Mouse (Mus musculus) heart, embryonic 10.5 days (tissue): Measurements from ENCODE around the gene Tmem268. TPM values are rescaled to one million over a fixed set of nuclear protein-coding genes. Genes with fewer than 3 reads are reported as not detected.

Experiments used
- DNase-seq: peaks from one replicate; pipeline ENCODE4 v3.0.0-alpha.2; 2017; ENCODE audit warnings: low spot score
- H3K27ac ChIP-seq: fragments of 300-500 bp; sonication (generic); 2 replicates; pipeline ENCODE4 v1.5.1; 2016; ENCODE audit warnings: mild to moderate bottlenecking
- H3K27me3 ChIP-seq: fragments of 300-500 bp; sonication (generic); 2 replicates; pipeline ENCODE4 v1.6.1; 2016; ENCODE audit warnings: mild to moderate bottlenecking; ENCODE audit not compliant: poor library complexity, insufficient read depth, severe bottlenecking
- H3K36me3 ChIP-seq: fragments of 300-500 bp; sonication (generic); 2 replicates; pipeline ENCODE4 v1.6.1; 2016; ENCODE audit warnings: mild to moderate bottlenecking, moderate library complexity
- H3K4me1 ChIP-seq: fragments of 300-500 bp; sonication (generic); 2 replicates; pipeline ENCODE4 v1.6.1; 2016; ENCODE audit warnings: mild to moderate bottlenecking
- H3K4me3 ChIP-seq: fragments of 300-500 bp; sonication (generic); 2 replicates; pipeline ENCODE4 v1.5.1; 2016; ENCODE audit warnings: mild to moderate bottlenecking, moderate library complexity
- H3K9me3 ChIP-seq: fragments of 300-500 bp; sonication (generic); 2 replicates; pipeline ENCODE4 v1.6.1; 2016; ENCODE audit warnings: mild to moderate bottlenecking, moderate library complexity
- WGBS: fragments of 180-500 bp; shearing (Covaris S2); methylation state at CpG from one replicate; pipeline ENCODE4 v1.1.7; 2016; 5-methylcytosine and 5-hydroxymethylcytosine counted together
- polyA plus RNA-seq: library from polyadenylated mRNA; unstranded; fragments of >200 nt; fragmentation: Nextera tagmentation; extraction: Ambion mirVana; gene quantifications from 2 replicates; pipeline ENCODE4 v1.2.1, GENCODE M21; 2016

Tmem268 gene
- polyA plus RNA-seq, 1 experiment from 2014 or later = 7.9 TPM

DNA sequence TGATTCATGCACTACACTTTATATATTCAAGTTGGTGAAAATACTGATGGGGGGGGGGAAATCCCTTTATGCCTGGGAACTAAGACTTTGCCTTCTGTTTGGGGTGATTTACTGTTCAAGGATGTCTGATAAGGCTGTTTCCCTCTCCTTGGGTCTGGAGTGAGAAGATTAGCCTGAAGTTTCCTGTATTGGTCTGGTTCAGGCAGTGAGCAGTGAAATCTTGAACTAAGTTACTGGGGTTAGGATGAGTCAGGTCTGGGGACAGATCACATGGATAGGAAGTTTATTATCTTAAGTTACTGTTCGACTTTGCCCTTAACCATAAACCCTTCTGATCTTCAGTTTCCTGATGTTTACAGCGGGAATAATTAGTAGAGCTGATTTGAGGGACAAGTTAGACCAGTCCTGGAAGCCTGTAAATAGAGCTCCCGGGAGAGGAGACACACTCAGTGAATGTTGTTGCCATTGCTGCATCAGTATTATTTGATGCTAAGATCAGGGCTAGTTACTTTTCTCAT lies 67.0 kb downstream of the Tmem268 start:
- H3K9me3 ChIP-seq = no peaks in the 10 kb centered on the region
- H3K4me3 ChIP-seq = no peak overlapping the region
- no peak for DNase-seq
- no peak overlapping the region for H3K27ac ChIP-seq
- no peaks in the 10 kb centered on the region for H3K36me3 ChIP-seq
- H3K27me3 ChIP-seq = no peaks in the 10 kb centered on the region
- no peaks in the 10 kb centered on the region for H3K4me1 ChIP-seq
- 44% methylated on average over 3 of the region's 3 CpGs for WGBS

DNA sequence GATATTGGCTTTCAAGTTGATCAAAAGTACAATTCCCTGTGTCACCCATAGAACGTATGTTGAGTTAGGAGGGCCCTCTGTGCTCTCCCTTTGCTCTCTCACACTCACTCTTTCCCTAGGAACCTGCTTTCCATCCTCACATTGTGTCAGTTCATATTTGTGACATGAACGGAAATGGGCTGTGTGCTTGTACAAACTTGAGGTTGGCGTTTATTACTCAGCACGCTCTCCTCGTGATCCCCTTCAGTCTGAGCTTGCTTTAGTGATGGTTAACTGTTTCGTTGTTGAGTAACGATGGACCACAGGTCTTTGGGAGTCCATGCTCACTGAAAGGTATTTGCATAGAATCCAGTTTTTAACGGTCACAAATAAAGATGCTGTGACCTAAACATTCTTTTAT lies 68.5 kb downstream of the Tmem268 start:
- no peaks in the 10 kb centered on the region for H3K4me1 ChIP-seq
- no peak overlapping the region for H3K27ac ChIP-seq
- 87% methylated on average over 8 of the region's 8 CpGs for WGBS
- H3K9me3 ChIP-seq = no peaks in the 10 kb centered on the region
- no peaks in the 10 kb centered on the region for H3K36me3 ChIP-seq
- DNase-seq = no peak
- H3K4me3 ChIP-seq = no peak overlapping the region
- H3K27me3 ChIP-seq = no peaks in the 10 kb centered on the region

DNA sequence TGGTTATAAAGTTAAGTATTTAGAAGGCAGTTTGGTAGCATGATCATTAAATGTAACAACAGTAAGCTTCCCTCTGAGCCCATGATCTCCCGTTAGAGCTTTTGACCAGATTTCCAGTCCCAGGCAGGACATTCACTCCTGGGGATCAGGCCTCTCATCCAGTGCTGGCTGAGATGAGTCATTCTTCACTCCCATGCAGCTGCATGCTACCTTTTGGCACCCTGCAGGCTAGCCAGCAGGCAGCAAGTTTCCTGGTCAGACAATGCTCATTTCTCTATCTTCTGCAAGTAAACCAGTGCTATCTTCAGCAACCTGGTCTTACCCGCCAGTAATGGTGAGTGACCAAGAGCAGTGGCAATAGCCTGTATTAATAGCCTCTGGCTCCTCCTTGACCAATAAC lies 74.6 kb downstream of the Tmem268 start:
- WGBS = 56% methylated on average over 2 of the region's 2 CpGs

More for the DNA sequence above, 74.6 kb downstream of the Tmem268 start:
- H3K36me3 ChIP-seq = no peaks in the 10 kb centered on the region
- no peak for DNase-seq
- H3K9me3 ChIP-seq = no peaks in the 10 kb centered on the region
- no peak overlapping the region for H3K4me3 ChIP-seq
- no peaks in the 10 kb centered on the region for H3K4me1 ChIP-seq
- no peaks in the 10 kb centered on the region for H3K27me3 ChIP-seq
- H3K27ac ChIP-seq = no peak overlapping the region

Other genes with a start within 250 kb of the Tmem268 start
- not detected in 2 replicates for gene Orm1, start 214.2 kb upstream of the Tmem268 start, polyA plus RNA-seq
- gene Orm3, start 202.6 kb upstream of the Tmem268 start, polyA plus RNA-seq = not detected in 2 replicates
- not detected in 2 replicates for gene Orm2, start 196.3 kb upstream of the Tmem268 start, polyA plus RNA-seq
- 4.6 and 9.0 TPM in 2 replicates for gene Akna, start 155.4 kb upstream of the Tmem268 start, polyA plus RNA-seq
- 4.0 and 5.3 TPM in 2 replicates for gene Whrn, start 62.8 kb upstream of the Tmem268 start, polyA plus RNA-seq
- 190 and 227 TPM in 2 replicates for gene Atp6v1g1, start 14.0 kb upstream of the Tmem268 start, polyA plus RNA-seq
- not detected in 2 replicates for gene Gm11213, start 46.5 kb downstream of the Tmem268 start, polyA plus RNA-seq
- not detected in 2 replicates for gene Tex48, start 63.6 kb downstream of the Tmem268 start, polyA plus RNA-seq
- not detected in 2 replicates for gene Gm11214, start 104.6 kb downstream of the Tmem268 start, polyA plus RNA-seq
- gene Tnfsf15, start 186.3 kb downstream of the Tmem268 start, polyA plus RNA-seq = 0.14 and 0.19 TPM in 2 replicates